Mouse (Mus musculus): ENCODE results near the gene Ube2q2. TPM values are rescaled to one million over a fixed set of nuclear protein-coding genes. Genes with fewer than 3 reads are reported as not detected.
"Not testable (repeated sequence)": the region's sequence is repeated elsewhere in the genome, so short reads cannot be mapped to it uniquely, and the experiment has no call there.

Ube2q2 gene
- total and polyA plus RNA-seq, 3 experiments = 7.8 to 29.5 (median 25.3) TPM

DNA sequence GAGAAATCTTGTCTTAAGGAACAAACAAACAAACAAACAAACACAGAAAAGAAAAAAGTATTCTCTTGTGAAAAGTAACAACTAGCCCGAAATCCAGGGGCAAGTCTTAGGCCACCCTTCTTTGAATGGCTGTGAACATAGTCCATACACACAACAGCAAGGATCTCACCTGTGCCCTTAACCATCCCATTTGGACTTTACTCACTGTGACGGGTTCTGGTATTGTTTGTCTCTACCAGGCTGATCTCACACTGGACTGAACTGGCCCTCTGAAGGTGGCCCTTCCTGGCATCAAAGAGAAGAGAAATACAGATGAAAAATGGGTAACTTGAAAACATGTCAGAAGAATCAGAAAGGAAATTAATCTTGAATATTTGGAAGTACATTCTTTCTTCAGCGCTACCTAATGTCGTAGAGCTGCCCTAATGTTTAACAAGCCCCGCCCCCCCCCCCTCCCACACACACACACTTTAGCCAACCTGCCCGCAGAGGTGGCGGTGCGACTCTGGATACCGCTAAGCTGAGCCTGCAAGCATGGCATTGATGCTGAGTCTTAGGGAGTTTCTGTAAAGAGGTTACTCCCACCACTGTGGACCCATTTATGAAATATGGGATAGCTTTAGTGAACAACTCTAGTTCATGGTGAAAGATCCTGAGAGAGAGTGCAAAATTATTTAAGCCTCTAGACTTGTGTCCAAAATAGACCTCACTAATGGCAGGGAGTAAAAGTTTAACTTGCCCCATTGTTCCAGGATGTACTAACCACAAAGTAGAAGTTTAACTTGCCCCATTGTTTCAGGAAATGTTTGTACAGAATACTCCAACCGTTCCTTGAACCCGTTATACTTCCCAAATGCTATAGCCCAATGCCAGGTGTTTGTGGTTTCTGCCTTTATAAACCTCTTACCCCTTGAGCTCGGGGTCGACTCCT, 87.8 kb downstream of the Ube2q2 start:
- Histone ChIP-seq H3K9ac (ENCODE audit: low read depth, low read length) (no peak overlapping the region), H3K4me3 (no peak overlapping the region), H3K4me1 (ENCODE audit: control insufficient read depth, insufficient read depth, low read length) (peaks cover 2% of the 10 kb centered on the region), H3K79me2 (replicated peaks; ENCODE audit: control insufficient read depth, insufficient read depth, low read length) (no peaks in the 10 kb centered on the region), H3K36me3 (ENCODE audit: control insufficient read depth, insufficient read depth, low read length) (no peaks in the 10 kb centered on the region), H3K27ac (no peak overlapping the region), H3K27me3 (ENCODE audit: control insufficient read depth, insufficient read depth, low read length) (no peaks in the 10 kb centered on the region)
- no peak for DNase-seq
- intact Hi-C loops (cut with DNase I) = no loop called here
- WGBS = 79% methylated on average over 13 of the region's 13 CpGs
- TF ChIP-seq POLR2A (IDR thresholded peaks at IDR 0.05; ENCODE audit: insufficient read depth, low read depth, low read length) = no peak

DNA sequence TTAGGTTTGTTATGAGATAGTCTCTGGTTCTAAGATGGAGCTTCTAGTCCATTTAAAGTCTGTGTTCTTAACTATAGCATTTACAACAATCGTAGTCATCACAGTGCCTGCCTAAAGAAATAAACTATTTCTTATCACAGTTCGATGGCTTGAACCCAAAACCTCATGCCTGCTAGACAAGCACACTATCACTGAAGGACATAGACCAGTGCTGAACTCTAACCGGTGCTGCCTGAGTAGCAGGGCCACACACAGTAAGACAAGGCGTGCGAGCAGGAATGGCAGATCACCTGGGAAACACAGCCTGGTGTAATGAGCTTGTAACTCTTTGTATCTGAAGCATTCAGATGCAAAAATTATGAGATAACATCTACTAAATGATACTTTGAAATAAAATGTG, 92.2 kb downstream of the Ube2q2 start:
- Histone ChIP-seq H3K79me2 (replicated peaks; ENCODE audit: control insufficient read depth, insufficient read depth, low read length) (no peaks in the 10 kb centered on the region), H3K4me1 (ENCODE audit: control insufficient read depth, insufficient read depth, low read length) (peaks cover 1% of the 10 kb centered on the region; the same call in 1 of the 2 replicates), H3K36me3 (ENCODE audit: control insufficient read depth, insufficient read depth, low read length) (no peaks in the 10 kb centered on the region), H3K27ac (no peak overlapping the region), H3K27me3 (ENCODE audit: control insufficient read depth, insufficient read depth, low read length) (no peaks in the 10 kb centered on the region), H3K4me3 (no peak overlapping the region), H3K9ac (ENCODE audit: low read depth, low read length) (no peak overlapping the region)
- TF ChIP-seq CTCF (IDR thresholded peaks at IDR 0.05) (no peak), EP300 (IDR thresholded peaks at IDR 0.05; ENCODE audit: insufficient read depth, low read depth, low read length) (no peak), POLR2A (IDR thresholded peaks at IDR 0.05; ENCODE audit: insufficient read depth, low read depth, low read length) (no peak)
- DNase-seq = no peak
- 67% methylated on average over 5 of the region's 5 CpGs for WGBS
- intact Hi-C loops (cut with DNase I) = no loop called here

DNA sequence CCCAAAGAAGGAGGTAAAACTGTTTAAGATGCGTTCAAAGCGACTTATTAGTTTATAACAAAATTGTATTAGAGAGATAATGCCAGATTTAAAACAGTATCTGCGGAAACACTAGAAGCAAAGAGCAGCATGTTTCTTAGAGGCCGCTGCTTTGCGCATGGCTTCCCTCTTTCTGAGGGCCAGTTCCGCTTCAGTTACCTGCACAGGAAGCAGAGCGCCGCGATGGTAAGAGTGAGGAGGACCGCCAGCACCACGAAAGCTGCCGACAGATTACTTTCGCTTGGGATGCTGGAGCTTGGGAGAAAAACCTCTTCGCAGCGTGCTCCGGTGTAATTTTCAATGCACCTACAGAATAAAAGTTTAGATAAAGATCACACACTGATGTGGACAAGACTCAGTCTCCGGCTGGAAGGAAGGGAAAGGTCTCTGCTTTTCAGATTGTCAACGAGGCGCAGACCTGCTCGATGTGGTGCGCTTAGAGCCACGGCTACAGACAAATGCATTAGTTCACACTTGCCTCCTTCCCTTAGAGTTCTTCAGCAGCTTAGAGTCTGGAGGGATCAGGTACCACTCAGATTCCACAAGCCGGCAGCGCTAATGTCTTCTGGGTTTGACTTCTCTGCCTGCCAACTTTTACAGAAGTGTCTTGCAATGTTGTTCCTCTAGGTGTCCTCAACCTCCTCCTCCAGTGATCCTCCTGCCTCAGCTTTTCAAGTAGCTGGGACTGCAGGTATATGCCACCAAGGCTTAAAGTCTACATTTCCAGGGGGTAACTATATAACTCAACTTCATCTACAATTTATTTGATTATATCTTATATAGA, 93.4 kb downstream of the Ube2q2 start:
- WGBS = 45% methylated on average over 24 of the region's 24 CpGs
- peaks cover 1% of the 10 kb centered on the region; the same call in 1 of the 2 replicates for H3K4me1 ChIP-seq (ENCODE audit: control insufficient read depth, insufficient read depth, low read length)
- no peak for TF ChIP-seq CTCF (IDR thresholded peaks at IDR 0.05)
- no peak for TF ChIP-seq POLR2A (IDR thresholded peaks at IDR 0.05; ENCODE audit: insufficient read depth, low read depth, low read length)
- no peak for TF ChIP-seq EP300 (IDR thresholded peaks at IDR 0.05; ENCODE audit: insufficient read depth, low read depth, low read length)
- no peaks in the 10 kb centered on the region for H3K27me3 ChIP-seq (ENCODE audit: control insufficient read depth, insufficient read depth, low read length)
- intact Hi-C loops (cut with DNase I) = no loop called here
- H3K79me2 ChIP-seq (replicated peaks; ENCODE audit: control insufficient read depth, insufficient read depth, low read length) = no peaks in the 10 kb centered on the region
- H3K27ac ChIP-seq = no peak overlapping the region
- H3K9ac ChIP-seq (ENCODE audit: low read depth, low read length) = no peak overlapping the region
- DNase-seq = no peak
- no peaks in the 10 kb centered on the region for H3K36me3 ChIP-seq (ENCODE audit: control insufficient read depth, insufficient read depth, low read length)
- 0 out of 2 replicates have a peak overlapping the region, but pooled peaks have one; percentile 15 for H3K4me3 ChIP-seq

DNA sequence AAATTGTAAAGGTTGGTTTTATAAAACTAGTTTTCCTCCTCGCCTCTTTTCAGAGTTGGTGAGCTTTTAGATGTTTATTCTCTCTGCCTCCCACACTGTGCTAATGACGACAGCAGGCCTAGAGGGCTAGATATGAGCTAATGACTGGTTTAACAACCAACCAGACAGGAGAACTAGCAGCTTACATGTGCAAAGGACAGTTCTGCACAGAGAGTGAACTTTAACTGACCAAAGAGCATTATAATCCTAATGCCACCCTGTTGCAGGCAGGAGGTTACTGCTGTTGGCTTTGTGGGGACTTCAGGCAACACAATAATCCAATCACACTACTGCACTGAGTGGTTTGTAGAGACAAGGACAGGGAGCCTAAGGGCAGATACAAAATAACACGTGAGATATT, 94.6 kb downstream of the Ube2q2 start:
- intact Hi-C loops (cut with DNase I) = no loop called here

DNA sequence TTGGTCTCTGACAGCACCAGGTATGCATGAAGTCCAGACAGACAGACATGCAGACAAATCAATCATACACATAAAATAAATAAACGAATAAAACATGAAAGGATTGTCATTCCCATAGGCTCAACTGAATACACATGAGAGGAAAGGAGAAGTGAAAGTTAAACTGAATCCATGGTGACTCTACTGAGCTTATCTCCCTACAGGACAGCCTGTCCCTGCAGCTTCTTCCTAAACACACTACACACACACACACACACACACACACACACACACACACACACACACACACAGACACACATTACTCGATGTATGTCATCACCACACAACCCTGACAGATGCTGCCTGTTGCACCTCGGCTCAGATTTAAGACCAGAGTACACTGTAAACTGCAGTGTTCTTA, 95.4 kb downstream of the Ube2q2 start:
- no peak for DNase-seq
- Histone ChIP-seq H3K9ac (ENCODE audit: low read depth, low read length) (no peak overlapping the region), H3K4me3 (no peak overlapping the region), H3K36me3 (ENCODE audit: control insufficient read depth, insufficient read depth, low read length) (no peaks in the 10 kb centered on the region), H3K27ac (no peak overlapping the region; the same call in 1 of the 2 replicates), H3K4me1 (ENCODE audit: control insufficient read depth, insufficient read depth, low read length) (peaks cover 1% of the 10 kb centered on the region; the same call in 1 of the 2 replicates), H3K27me3 (ENCODE audit: control insufficient read depth, insufficient read depth, low read length) (no peaks in the 10 kb centered on the region), H3K79me2 (replicated peaks; ENCODE audit: control insufficient read depth, insufficient read depth, low read length) (no peaks in the 10 kb centered on the region)
- 49% methylated on average over 3 of the region's 3 CpGs for WGBS
- TF ChIP-seq POLR2A (IDR thresholded peaks at IDR 0.05; ENCODE audit: insufficient read depth, low read depth, low read length) = no peak
- TF ChIP-seq EP300 (IDR thresholded peaks at IDR 0.05; ENCODE audit: insufficient read depth, low read depth, low read length) = no peak
- TF ChIP-seq CTCF (IDR thresholded peaks at IDR 0.05) = no peak
- intact Hi-C loops (cut with DNase I) = no loop called here

More for the DNA sequence above, 94.6 kb downstream of the Ube2q2 start:
- Histone ChIP-seq H3K4me1 (ENCODE audit: control insufficient read depth, insufficient read depth, low read length) (peaks cover 1% of the 10 kb centered on the region; the same call in 1 of the 2 replicates), H3K36me3 (ENCODE audit: control insufficient read depth, insufficient read depth, low read length) (no peaks in the 10 kb centered on the region), H3K4me3 (no peak overlapping the region), H3K27me3 (ENCODE audit: control insufficient read depth, insufficient read depth, low read length) (no peaks in the 10 kb centered on the region), H3K9ac (ENCODE audit: low read depth, low read length) (no peak overlapping the region), H3K79me2 (replicated peaks; ENCODE audit: control insufficient read depth, insufficient read depth, low read length) (no peaks in the 10 kb centered on the region), H3K27ac (no peak overlapping the region)
- no peak for TF ChIP-seq POLR2A (IDR thresholded peaks at IDR 0.05; ENCODE audit: insufficient read depth, low read depth, low read length)
- no peak for TF ChIP-seq EP300 (IDR thresholded peaks at IDR 0.05; ENCODE audit: insufficient read depth, low read depth, low read length)
- TF ChIP-seq CTCF (IDR thresholded peaks at IDR 0.05) = no peak
- DNase-seq = no peak
- 83% methylated on average over 3 of the region's 3 CpGs for WGBS

DNA sequence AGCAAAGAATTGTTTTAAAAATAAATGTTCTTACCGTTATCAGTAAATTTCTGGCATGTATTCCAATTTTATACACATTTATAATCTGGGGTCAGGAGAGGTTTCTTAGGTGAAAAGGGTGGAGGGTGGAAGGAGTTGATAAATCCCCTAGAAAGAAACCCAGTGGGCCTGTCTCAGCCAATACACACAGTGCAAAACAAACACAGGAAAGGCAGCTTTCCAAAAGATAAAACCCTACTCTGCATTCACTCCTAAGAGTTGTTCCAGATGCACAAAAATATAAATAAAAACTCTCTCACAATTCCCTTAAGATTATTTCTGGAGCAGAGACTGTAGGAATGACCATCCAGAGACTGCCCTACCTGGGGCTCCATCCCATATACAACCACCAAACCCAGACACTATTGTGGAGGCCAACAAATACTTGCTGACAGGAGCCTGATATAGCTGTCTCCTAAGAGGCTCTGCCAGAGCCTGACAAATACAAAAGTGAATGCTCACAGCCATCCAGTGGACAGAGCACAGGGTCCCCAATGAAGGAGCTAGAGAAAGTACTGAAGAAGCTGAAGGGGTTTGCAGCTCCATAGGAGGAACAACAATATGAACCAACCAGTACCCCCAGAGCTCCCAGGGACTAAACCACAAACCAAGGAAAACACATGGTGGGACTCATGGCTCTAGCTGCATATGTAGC, 96.5 kb downstream of the Ube2q2 start:
- H3K27me3 ChIP-seq (ENCODE audit: control insufficient read depth, insufficient read depth, low read length); H3K4me3 ChIP-seq; H3K4me1 ChIP-seq (ENCODE audit: control insufficient read depth, insufficient read depth, low read length); intact Hi-C loops (cut with DNase I); H3K36me3 ChIP-seq (ENCODE audit: control insufficient read depth, insufficient read depth, low read length); H3K9ac ChIP-seq (ENCODE audit: low read depth, low read length); H3K79me2 ChIP-seq (replicated peaks; ENCODE audit: control insufficient read depth, insufficient read depth, low read length): not testable (repeated sequence)
- peak in 1 of 2 experiments; percentile 22 for DNase-seq
- H3K27ac ChIP-seq = peak overlapping the region; percentile 27
- WGBS = 24% methylated on average over 1 of the region's 1 CpGs
